In the genomic region with DNA sequence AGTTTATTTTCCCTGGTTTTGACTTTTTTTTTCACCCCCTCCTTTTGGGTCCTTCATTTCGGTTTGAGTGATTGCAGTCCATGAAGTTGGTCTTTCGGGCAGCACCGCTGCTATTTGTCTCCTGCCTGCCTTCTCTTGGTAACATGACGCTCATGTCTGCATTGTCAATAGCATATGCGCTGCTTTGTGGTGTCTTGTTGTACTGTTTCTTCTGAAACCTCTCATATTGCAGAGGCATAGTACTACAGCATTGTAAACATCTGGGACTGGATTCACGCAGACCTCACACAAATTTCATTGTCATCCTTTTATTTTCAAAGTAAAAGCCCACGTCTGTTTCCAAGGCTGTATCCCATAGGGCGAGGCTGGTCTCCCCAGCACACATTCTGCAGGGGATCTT, we compare ENCODE assay signal across 11 mouse cellular contexts. TPM values are rescaled to one million over a fixed set of nuclear protein-coding genes. Genes with fewer than 3 reads are reported as not detected.
DNase-seq lines count a peak whose midpoint lies in the region; ATAC-seq lines count a peak whose summit lies in the region.
"Had no signal": no experiment of that assay in that cellular context is flagged by ENCODE, and none has a peak within 500 bp of the region (broad histone marks: within the 10 kb centered on the region; RNA-seq: fewer than 3 reads in every experiment).

No protein-coding gene starts in this region.

- H3K27ac ChIP-seq in heart, embryonic 12.5 days (ENCODE audit: poor library complexity, severe bottlenecking), result no peak overlapping the region
- H3K27ac ChIP-seq in forebrain, embryonic 16.5 days (ENCODE audit: low read length), result no peak overlapping the region
- no peak overlapping the region for H3K27ac ChIP-seq in midbrain, embryonic 12.5 days (replicated peaks)
- H3K27ac ChIP-seq: liver, embryonic 14.5 days had no signal

- H3K4me1 ChIP-seq in heart, embryonic 12.5 days (replicated peaks), result peaks cover 15% of the 10 kb centered on the region; the same call in 1 of the 2 replicates
- peaks cover 25% of the 10 kb centered on the region for H3K4me1 ChIP-seq in forebrain, embryonic 16.5 days (replicated peaks; ENCODE audit: control insufficient read depth, insufficient read depth, low read length)
- H3K4me1 ChIP-seq in midbrain, embryonic 12.5 days, result peaks cover 16% of the 10 kb centered on the region

- peak overlapping the region; percentile 61 for H3K4me3 ChIP-seq in heart, embryonic 12.5 days
- 0 out of 2 replicates have a peak overlapping the region, but pooled peaks have one; percentile 8 for H3K4me3 ChIP-seq in forebrain, embryonic 16.5 days (replicated peaks; ENCODE audit: low read length)
- H3K4me3 ChIP-seq in midbrain, embryonic 12.5 days, result peak overlapping the region; percentile 55

- intact Hi-C loops in heart, postnatal 14 days (cut with DNase I), result no loop called here

- no peak for ATAC-seq in heart, embryonic 12.5 days (ENCODE audit: insufficient number of reproducible peaks, low FRiP score)
- no peak for ATAC-seq in forebrain, embryonic 16.5 days
- no peak for ATAC-seq in midbrain, embryonic 12.5 days (ENCODE audit: low FRiP score, low read depth)

- H3K36me3 ChIP-seq in heart, embryonic 12.5 days, result no peaks in the 10 kb centered on the region
- H3K36me3 ChIP-seq in forebrain, embryonic 16.5 days (ENCODE audit: control insufficient read depth, insufficient read depth), result no peaks in the 10 kb centered on the region
- H3K36me3 ChIP-seq in midbrain, embryonic 12.5 days, result no peaks in the 10 kb centered on the region

- 11% methylated on average over 8 of the region's 8 CpGs for WGBS in heart, embryonic 12.5 days
- 9% methylated on average over 8 of the region's 8 CpGs for WGBS in forebrain, embryonic 16.5 days
- 8% methylated on average over 8 of the region's 8 CpGs for WGBS in midbrain, embryonic 12.5 days

- H3K4me2 ChIP-seq in heart, embryonic 12.5 days, result peak overlapping the region; percentile 98
- H3K4me2 ChIP-seq in forebrain, embryonic 16.5 days (ENCODE audit: low read length), result peak overlapping the region; percentile 94
- peak overlapping the region; percentile 89 for H3K4me2 ChIP-seq in midbrain, embryonic 12.5 days (replicated peaks)

- peaks cover 17% of the 10 kb centered on the region; the same call in 1 of the 2 replicates for H3K27me3 ChIP-seq in heart, embryonic 12.5 days (replicated peaks)
- peaks cover 17% of the 10 kb centered on the region for H3K27me3 ChIP-seq in forebrain, embryonic 16.5 days (replicated peaks; ENCODE audit: control insufficient read depth, insufficient read depth, low read length)
- peaks cover 34% of the 10 kb centered on the region for H3K27me3 ChIP-seq in midbrain, embryonic 12.5 days

- DNase-seq in heart, postnatal 14 days, result no peak
- peak; percentile 38 for DNase-seq in NIH3T3 (ENCODE audit: low read depth)
- no peak for DNase-seq in spleen, postnatal 14 days (ENCODE audit: low spot score in 2 of 2)
- no peak for DNase-seq in urinary bladder, adult 18-20 months (ENCODE audit: low spot score in 2 of 2)
- no peak for DNase-seq in adrenal gland, postnatal 10 days
- DNase-seq: adrenal gland, postnatal 36 days; gastrocnemius, postnatal 10 days had no signal

- H3K9me3 ChIP-seq in heart, embryonic 12.5 days (replicated peaks), result no peaks in the 10 kb centered on the region
- no peaks in the 10 kb centered on the region for H3K9me3 ChIP-seq in forebrain, embryonic 16.5 days (ENCODE audit: control insufficient read depth, low read length)
- no peaks in the 10 kb centered on the region for H3K9me3 ChIP-seq in midbrain, embryonic 12.5 days

- no peak overlapping the region for H3K9ac ChIP-seq in heart, embryonic 12.5 days
- H3K9ac ChIP-seq in forebrain, embryonic 16.5 days (replicated peaks; ENCODE audit: low read depth, low read length), result no peak overlapping the region
- no peak overlapping the region for H3K9ac ChIP-seq in midbrain, embryonic 12.5 days (replicated peaks)
- H3K9ac ChIP-seq: liver, embryonic 14.5 days had no signal

RNA-seq across cellular contexts. Expression of a gene that starts 46.7 kb away (rescaled TPM):
- 0.38 and 0.64 TPM in 2 replicates for polyA plus RNA-seq in heart, embryonic 12.5 days (2016; fragmentation: Nextera tagmentation; extraction: Ambion mirVana)
- under 1 TPM; 0.37 to 0.60 TPM for total RNA-seq in heart, postnatal 14 days (2021)
- 1.0 and 1.3 TPM in 2 replicates for polyA plus RNA-seq in forebrain, embryonic 16.5 days (2015; fragmentation: Nextera tagmentation; extraction: Ambion mirVana)
- polyA plus RNA-seq in midbrain, embryonic 12.5 days (2016; fragmentation: Nextera tagmentation; extraction: Ambion mirVana), result 0.56 and 0.64 TPM in 2 replicates
- total RNA-seq in adrenal gland, postnatal 10 days (2021), result 1 to 10 TPM; 3.6 to 4.4 TPM

Comparison
In these comparisons a context has a peak if more than half of its experiments do, and no peak if none do; other contexts are left out.
1. H3K4me3 ChIP-seq: peak in every context shown above with its lines; median percentile 61 in heart, embryonic 12.5 days; 55 in midbrain, embryonic 12.5 days; 8 in forebrain, embryonic 16.5 days.